Mouse (Mus musculus): Measurements from ENCODE around the gene Best1.

The Best1 gene

DNA sequence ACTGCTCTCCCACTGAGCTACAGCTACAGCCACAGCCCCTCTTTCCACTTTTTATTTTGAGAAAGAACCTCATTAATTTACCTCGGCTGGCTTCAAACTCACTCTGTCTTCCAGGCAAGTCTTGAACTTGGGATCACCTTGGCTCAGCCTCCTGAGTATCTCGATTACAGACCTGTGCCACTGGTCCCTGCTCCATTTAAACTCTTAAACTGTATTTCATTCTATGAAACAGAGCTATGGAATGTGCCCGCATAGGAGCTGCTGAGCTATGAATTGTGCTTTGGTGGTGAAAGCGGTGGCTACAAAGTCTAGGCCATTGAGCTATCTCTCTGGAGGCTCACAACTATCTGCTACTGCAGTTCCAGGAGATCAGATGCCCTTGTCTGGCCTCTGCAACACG lies 43.5 kb downstream of the Best1 start:
- DNase-seq, result no peak

DNA sequence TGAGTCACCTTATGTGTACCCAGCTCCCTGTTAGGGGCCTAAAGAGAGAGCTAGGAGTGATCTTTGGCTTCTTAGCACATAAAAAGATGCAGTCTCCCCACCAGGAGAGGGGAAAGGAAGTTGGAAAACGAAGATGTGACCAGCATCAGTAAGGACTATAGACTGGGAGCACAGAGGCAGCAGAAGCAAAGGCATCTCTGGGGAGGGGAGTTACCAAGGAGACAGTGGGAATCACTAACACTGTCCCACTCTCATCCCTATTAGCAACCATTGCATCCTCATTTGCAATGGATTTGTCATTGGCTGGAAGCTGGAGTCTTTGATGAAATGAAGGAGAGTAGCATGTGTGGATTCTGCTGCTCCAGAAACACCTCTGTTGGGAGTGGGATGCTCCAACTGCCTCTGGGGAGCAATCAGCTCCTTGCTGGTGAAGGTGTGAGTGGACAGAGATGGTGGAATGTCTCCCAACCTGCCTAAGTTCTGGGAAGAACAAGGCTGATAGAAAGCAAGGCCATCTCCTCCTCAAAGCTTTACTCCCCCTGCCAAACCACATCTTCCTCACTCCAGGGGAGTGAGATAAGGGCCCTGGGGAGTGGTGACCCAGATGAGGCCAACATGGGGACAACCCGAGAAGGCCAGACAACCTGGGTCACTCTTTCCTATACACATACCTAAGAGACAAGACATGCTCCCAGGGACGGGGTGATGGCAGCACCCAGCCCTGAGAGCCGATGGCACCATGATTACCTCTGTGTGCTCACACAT lies 44.6 kb downstream of the Best1 start:
- DNase-seq, result no peak

DNA sequence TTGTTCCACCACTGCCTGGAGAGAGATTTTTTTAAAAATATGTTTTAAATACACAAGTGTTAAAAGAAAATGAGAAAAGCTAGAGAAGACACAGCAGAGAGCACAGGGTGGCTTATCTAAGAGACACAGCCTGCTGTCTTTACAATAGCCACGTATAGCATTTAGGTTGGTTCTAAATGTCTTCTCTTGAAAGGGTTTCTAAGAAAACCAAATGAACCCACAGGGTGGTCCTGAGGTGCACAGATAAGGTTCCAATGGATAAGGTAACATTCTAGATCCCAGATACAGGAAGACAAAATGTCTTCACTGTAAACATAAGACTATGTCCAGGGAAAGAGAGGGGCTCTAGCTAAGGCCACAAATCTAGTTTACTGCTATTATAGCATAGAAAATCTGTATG lies 46.0 kb downstream of the Best1 start:
- no peak for DNase-seq

DNA sequence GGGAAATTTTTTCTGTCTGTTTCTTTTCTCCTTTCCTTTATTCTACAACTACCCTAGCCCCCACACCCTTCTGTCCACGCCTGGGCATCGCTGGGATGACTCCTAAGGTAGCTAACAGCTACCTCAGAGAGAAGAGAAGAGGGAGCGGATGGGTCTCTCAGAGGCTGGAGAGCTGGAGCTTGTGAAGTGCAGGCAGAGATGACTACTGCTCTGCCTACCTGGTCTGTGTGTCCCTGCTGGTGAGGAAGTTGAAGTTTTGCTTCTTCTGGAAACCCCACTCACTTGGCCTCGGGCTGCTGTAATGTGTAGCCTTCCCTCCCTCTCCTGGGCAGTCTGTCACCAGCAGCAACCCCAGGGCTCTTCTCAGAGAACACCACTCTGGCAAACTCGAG lies 46.6 kb downstream of the Best1 start:
- no peak for DNase-seq

DNA sequence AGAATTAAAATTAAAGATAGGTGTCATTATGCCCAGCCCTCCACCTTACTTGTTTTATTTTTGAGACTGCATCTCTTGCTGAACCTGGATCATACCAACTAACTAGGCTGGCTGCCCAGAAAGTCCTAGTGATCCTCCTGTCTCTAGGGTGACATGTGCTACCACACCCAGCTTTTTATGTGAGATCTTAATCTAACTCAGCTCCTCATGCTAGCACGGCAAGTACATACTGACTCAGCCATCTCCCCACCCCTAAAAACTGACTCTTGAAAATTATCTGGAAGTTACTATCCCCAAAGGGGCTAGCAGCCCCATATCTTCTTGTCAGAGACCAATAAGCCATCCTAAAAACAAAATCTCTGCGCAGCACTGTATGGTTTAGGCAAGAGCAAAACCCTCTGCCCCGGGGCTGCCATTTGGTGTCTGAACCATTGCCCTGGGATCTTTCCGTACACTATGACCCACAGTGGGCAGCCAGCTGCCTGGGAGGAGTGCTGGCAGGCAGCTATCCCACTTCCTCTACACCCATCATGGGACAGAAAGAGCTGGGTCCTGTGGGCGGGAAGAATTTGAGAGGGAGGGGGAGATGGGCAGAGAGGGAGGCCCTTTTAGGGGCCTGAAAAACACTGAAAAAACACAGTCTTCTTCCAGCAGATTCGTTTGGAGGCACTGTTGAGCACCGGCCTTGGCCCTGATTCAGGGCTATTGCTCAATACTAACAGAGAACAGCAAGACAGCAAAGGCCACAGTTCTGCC lies 47.2 kb downstream of the Best1 start:
- DNase-seq, result peak; percentile 27 to 28

DNA sequence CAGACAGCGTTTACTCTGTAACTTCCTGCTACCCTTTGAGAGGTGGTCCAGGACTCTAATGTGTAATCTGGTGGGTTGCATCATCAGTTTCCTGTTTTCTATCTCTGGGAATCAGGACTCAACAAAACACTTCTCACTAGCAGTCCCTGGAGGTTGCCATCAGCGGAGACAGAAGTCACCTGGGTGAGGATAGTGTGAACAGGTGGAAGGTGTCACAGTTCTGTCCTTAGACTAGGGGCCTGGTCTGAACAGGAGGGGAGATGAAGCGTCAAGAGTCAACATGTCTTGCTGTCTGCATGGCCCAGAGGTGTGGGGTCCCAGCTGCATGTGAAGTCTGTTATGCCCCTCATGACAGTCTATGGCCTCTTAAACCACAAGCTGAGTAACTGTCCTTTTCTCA lies 48.5 kb downstream of the Best1 start:
- DNase-seq, result no peak

DNA sequence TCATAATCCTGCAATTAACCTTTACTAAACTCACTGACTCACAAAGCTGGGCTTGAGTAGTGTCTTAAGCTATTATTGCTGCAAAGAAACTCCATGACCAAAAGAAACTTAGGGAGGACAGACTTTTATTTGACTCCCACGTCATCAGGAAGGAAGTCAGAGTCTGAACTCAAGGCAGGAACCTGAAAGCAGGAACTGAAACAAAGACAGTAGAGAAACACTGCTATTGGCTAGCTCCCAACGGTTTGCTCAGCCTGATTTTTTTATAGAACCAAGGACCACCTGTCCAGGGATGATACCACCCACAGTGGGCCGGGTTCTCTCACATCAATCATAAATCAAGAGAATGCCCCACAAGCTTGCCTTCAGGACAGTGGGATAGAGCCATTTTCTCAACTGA lies 49.0 kb downstream of the Best1 start:
- no peak for DNase-seq

DNA sequence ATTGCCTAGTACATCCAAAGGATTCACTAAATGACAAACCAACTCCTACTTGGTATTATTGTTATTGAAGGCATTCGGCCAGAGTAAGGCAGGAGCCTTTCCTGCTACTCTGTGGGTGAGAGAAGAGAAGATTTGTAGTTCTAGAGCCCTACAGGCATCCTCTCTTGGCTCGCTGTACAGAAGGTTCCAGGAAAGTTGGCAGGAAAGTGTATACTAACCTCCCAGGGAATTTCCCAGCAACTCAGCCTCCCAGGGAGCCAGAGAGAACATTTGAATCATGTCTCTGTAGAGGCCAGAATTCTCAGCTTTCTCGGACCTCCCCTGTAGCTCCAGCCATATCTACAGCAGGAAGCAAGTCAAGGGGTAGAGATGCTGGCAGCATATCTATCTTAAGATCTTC lies 54.4 kb downstream of the Best1 start:
- DNase-seq, result no peak

DNA sequence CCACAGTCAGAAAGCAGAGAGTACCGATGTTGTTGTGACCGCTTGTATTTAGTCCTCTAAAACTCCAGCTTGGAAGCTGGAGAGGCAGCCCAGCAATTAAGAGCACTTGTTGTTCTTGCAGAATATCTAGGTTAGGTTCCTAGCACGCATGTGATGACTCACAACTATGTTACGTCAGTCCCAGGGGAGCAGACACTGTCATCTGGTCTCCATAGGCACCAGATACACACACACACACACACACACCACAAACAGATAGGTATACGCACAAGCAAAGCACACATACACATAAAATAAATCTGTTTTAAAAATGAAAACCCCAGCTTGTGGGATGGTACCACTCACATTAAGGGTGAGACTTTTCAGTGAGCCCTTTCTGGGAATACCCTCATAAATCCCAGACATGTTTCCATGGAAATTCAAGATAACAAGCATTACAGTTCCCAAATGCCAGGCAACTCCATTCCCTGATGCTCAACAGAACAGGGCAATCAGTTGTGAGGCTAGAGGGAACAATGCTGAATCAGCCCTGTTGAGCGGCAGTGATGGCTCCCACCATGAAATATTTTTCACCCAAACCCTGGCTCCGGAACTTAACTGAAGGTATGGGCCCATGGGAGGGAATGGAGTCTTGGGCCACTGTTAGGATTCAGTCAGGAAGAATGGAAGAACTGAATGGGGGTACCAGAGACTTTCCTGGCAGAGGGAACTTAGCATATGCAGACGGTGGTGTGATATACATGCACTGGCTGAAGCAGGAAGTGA lies 55.5 kb downstream of the Best1 start:
- DNase-seq, result no peak

DNA sequence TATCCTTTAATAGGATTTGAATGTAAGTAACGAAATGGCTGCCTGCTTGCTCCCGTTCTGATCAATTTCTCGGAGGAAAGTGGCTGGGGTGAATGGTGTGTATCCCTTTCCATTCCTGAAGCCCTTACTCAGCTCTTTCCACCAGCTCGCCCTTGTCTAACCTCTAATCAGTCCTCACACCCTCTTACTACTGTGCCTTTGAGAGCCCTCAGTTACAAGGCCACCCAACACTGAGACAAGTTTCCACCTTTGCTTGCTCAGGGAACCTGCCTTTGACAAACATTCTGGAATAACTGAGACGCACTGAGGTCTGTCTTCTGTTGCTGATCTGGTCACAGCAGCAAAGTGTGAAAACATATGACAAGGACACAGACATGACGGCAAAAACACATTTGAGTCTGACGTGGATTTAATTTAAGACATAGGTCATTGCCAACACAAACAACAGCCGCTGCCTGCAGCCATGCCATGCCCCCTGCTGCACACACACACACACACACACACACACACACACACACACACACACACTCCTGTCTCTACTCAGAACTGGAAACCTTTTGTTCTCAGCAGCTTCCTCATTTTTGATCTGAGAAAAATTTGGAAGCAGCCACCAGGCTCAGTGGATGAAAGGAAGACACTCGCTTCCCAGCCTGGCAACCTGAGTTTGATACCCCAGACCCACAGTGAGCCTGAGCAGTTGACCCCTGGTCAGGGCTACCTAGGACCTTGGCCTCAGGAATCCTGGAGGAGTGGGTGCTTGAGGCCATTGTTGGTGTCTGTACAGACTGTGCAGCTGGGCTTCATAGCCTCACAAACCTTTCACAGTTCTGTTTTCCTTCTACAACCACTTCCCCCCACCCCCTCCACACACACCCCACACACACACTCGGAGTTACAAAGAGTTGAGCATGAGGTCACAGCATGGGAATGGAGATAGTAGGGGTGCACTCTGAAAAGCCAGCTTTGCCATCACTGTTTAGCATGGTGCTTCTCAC lies 58.6 kb downstream of the Best1 start:
- no peak for DNase-seq

DNA sequence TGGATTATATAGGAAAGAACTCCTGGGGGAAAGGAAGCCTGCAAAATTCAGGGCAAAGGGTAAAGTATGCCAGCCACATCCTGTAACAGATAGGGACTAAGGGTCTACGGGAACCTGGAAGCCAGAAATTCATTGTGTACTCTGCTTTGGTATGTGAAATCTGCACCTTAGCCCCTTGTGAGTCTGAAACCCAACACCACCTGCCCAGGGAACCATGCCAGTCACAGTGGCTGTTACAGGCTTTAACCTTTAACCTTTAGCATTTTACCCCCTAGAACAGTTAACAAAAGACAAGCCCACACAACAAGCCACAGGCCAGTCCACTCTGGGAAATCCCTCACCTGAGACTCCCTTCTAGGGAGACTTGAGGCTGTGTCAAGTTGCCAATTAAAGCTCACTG lies 59.6 kb downstream of the Best1 start:
- DNase-seq, result no peak

DNA sequence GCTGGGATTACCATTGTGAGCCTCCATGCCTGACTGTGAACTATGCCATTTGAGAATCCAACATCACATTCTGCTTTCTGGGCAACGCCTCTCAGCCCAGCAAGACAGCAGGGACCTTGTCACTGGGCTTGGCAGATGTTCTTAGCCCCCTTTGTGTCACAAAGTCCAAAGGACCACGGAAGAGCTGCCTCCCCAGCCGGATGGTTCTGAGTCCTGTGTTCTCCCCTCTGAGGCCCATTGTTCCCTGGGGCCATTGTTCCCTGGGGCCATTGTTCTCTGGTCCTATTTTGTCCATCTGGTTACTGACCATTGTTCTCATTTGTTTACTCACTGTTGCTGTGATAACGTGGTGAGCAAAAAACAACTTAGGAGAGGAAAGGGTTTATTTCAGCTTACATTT lies 60.5 kb downstream of the Best1 start:
- DNase-seq, result peak in 1 of 2 experiments; percentile 23

DNA sequence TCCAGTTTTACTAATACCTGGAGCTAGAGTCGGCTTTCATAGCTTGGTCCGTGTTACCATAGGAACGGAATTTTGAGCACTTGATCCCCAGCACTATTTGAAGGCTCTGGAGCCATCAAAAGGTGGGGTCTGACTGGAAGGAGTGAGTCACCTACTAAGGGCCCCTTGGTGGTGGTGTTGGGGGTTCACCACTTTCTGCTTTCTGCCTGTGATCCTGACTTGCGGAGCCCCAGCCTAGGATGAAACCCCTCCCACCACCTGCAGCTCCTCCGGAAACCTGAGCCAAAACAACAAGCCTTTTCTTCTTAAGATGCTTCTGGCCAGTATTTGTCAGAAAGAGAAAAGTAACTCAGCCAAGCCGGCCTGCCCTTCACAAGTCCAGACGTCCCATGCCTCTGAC lies 61.6 kb downstream of the Best1 start:
- DNase-seq, result no peak

DNA sequence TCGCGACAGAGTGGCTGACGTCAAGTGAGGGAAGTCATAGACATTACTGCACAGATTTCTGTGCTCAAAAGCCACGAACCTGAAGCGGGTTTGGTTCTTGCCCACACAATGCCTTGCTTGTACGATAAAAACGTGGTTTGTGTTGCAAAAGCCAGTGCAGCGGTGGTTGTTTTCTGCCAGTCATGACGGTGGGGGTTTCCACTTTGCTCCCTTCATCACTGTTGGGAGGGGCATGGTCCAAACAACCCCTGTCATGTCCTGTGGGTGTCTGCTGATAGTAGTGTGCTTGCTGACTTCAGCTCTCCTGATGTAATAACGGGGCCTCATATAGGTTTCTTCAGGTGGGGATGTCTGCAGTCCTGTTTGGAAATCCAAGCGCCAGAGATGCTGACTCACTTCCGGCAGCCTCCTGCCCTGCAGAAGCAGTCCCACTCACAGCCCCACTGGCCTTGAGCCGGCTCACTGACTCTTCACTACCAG lies 62.6 kb downstream of the Best1 start:
- DNase-seq, result no peak

DNA sequence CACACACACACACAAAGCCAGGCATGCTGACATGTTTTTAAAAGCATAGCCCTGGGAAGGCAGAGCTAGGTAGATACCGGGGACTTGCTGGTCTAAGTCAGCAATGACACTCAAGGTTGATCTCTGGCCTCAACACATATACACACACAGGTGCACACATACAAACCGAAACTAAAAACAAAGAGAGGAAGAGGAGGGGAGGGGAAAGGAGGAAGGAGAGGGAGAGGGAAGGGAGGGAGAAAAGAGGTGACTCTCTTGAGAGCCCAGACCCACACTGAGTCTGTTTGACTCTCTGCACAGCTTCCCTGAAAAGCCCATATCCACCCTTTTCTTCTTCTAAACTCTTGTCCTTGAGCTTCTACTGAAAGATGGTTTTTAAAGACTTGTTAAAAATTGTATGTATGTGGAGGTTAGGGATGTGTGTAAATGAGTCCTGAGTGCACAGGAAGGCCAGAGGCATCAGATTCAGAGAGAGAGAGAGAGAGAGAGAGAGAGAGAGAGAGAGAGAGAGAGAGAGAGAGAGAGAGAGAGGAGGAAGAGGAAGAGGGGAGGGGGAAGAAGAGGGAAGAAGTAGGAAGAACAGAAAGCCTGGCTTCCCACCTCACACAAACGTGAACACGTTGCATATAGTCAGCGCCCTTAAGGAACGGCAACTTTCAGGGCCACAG lies 63.1 kb downstream of the Best1 start:
- no peak for DNase-seq

DNA sequence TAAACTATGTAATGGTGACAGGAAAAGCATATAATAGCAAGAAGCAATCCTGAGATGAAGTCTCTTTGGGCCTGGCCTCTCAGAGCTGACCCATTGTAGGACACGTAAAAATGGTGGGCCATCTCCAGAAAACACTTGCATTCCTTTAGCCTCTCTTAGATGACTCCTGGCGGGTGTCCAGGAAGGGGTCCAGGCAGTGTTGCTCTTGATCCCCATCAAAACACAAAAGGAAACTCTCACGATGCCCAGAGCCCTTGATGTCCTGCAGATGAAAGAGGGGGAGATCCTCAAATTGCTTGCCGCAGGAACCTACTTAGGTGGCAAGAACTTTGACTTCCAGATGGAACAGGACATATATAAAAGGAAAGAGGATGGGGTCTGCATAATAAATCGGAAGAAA lies 64.0 kb downstream of the Best1 start:
- DNase-seq, result no peak

DNA sequence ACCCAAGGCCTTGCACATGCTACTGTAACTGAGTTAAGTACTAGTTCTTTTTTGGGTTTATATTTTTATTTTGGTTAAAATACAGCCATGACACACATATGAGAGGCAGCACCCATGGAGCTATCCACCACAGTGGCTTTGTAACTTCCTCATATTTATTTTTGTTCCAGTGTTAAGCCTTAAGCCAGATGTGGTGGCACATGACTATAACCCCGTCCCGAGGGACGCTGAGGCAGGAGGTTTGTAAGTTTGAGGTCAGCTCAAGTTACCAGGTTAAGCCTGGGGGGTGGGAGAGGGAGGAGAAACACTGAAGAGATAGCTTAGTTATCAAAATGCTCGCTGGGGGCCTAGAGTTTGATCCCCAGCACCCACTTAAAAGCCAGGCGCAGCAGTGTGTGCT lies 64.9 kb downstream of the Best1 start:
- DNase-seq, result no peak

All from cerebellum, adult 18-20 months (tissue).